Mouse (Mus musculus) forebrain, postnatal 0 days (tissue): ENCODE measurements at regions not wholly inside any gene's neighbourhood (a gene's known extent, or its start where the extent isn't known, plus 50 kb on each side); places are given as distances from the start of the nearest gene placed in this dataset.

Source experiments
- ATAC-seq: fragments of 200-750 bp; cut with Nextera tagmentation; 2 replicates; pipeline ENCODE4 v1.8.0; 2017; ENCODE audit warnings: mild to moderate bottlenecking, moderate library complexity
- DNase-seq: peaks from one replicate; pipeline ENCODE4 v3.0.0-alpha.2; 2015
- H3K27ac ChIP-seq: fragments of 300-500 bp; sonication (generic); 2 replicates; pipeline ENCODE4 v1.5.1; 2014; ENCODE audit warnings: low read depth, mild to moderate bottlenecking, antibody characterized with exemption, low read length, moderate library complexity, mixed read lengths
- H3K27me3 ChIP-seq: fragments of 300-500 bp; sonication (generic); 2 replicates; pipeline ENCODE4 v1.6.1; 2014; ENCODE audit warnings: mild to moderate bottlenecking, low read length, mixed read lengths; ENCODE audit not compliant: insufficient read depth
- H3K36me3 ChIP-seq: fragments of 300-500 bp; sonication (generic); 2 replicates; pipeline ENCODE4 v1.6.1; 2014; ENCODE audit warnings: mild to moderate bottlenecking, moderate library complexity; ENCODE audit not compliant: insufficient read depth
- H3K4me1 ChIP-seq: fragments of 300-500 bp; sonication (generic); 2 replicates; pipeline ENCODE4 v1.6.1; 2014; ENCODE audit warnings: antibody characterized with exemption; ENCODE audit not compliant: insufficient read depth
- H3K4me2 ChIP-seq: fragments of 300-500 bp; sonication (generic); 2 replicates; pipeline ENCODE4 v1.6.1; 2014; ENCODE audit warnings: low read depth, mild to moderate bottlenecking, moderate library complexity
- H3K4me3 ChIP-seq: fragments of 300-500 bp; sonication (generic); 2 replicates; pipeline ENCODE4 v1.5.1; 2014; ENCODE audit warnings: low read depth, low read length, mixed read lengths
- H3K9ac ChIP-seq: fragments of 300-500 bp; sonication (generic); 2 replicates; pipeline ENCODE4 v1.6.1; 2014; ENCODE audit warnings: mild to moderate bottlenecking
- H3K9me3 ChIP-seq: fragments of 300-500 bp; sonication (generic); 2 replicates; pipeline ENCODE4 v1.6.1; 2016; ENCODE audit warnings: low read length
- CTCF ChIP-seq: sonication (generic); IDR thresholded peaks from 2 replicates; pipeline ENCODE4 v1.5.1; 2016; ENCODE audit warnings: antibody characterized with exemption, control low read depth, low read depth
- WGBS: fragments of 180-500 bp; shearing (Covaris S2); extraction: QIAGEN DNeasy Blood & Tissue Kit; methylation state at CpG from one replicate; pipeline ENCODE4 v1.1.7; 2014; 5-methylcytosine and 5-hydroxymethylcytosine counted together

DNA sequence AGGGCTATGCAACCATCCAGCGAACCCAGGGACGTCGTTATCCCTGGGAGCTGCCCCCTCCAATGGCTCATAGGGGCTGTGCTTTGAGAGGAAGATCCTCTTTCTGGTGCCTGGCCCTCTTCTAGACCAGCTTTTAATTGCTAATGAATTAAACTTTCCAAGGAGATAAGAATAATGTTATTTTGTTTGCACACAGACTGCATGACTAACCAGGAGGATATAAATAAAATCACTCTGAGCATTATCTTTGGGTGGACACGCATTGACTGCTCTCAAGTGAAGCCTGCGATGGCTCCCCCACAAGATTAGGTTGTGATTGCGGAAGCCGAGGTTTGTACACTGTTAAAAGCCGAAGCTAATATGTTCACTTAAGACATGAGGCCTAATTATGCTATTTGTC is 106.3 kb downstream of the Lmo4 start:
- DNase-seq (no peak), ATAC-seq (no peak)
- no peaks in the 10 kb centered on the region for H3K9me3 ChIP-seq
- WGBS: 65% methylated on average over 8 of the region's 8 CpGs
- no peak for TF ChIP-seq CTCF
- H3K27me3 ChIP-seq: no peaks in the 10 kb centered on the region
- H3K4me3 ChIP-seq: no peak overlapping the region
- no peak overlapping the region for H3K9ac ChIP-seq
- no peak overlapping the region for H3K27ac ChIP-seq
- H3K4me2 ChIP-seq: no peak overlapping the region
- H3K36me3 ChIP-seq: no peaks in the 10 kb centered on the region
- no peaks in the 10 kb centered on the region for H3K4me1 ChIP-seq

DNA sequence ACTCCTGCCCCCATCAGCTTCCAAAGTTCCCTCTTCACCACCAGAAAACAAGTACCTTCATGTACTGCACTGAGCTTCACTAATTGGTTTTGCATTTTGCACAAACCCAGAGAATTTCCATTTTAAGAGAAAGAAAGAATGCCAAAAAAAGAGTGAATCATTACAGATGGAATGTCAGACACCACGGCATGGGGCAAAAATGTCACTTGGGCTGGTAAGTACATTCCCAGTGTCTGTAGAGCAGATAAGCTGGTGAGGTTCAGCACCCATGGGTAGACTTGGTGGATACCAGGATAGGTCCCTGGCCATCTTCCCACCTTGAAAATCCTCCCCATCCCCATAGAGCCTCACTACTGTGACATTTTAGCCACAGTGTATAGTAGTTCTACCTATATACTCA is 113.8 kb downstream of the Lmo4 start:
- TF ChIP-seq CTCF: no peak
- no peak overlapping the region for H3K4me2 ChIP-seq
- H3K4me1 ChIP-seq: no peaks in the 10 kb centered on the region
- H3K27me3 ChIP-seq: no peaks in the 10 kb centered on the region
- no peak overlapping the region for H3K27ac ChIP-seq
- no peaks in the 10 kb centered on the region for H3K9me3 ChIP-seq
- no peak overlapping the region for H3K9ac ChIP-seq
- ATAC-seq: no peak
- 69% methylated on average over 1 of the region's 1 CpGs for WGBS
- no peak for DNase-seq
- no peak overlapping the region for H3K4me3 ChIP-seq
- H3K36me3 ChIP-seq: no peaks in the 10 kb centered on the region

GRCm38 (mm10) chr3:144089790-144090256 is 115.2 kb downstream of the Lmo4 start:
- Histone ChIP-seq H3K4me3 (no peak overlapping the region), H3K9me3 (no peaks in the 10 kb centered on the region), H3K9ac (no peak overlapping the region), H3K27me3 (no peaks in the 10 kb centered on the region), H3K4me2 (no peak overlapping the region), H3K27ac (no peak overlapping the region), H3K4me1 (no peaks in the 10 kb centered on the region), H3K36me3 (no peaks in the 10 kb centered on the region)
- DNase-seq (no peak), ATAC-seq (no peak)
- TF ChIP-seq CTCF: no peak
- 55% methylated on average over 8 of the region's 8 CpGs for WGBS

DNA sequence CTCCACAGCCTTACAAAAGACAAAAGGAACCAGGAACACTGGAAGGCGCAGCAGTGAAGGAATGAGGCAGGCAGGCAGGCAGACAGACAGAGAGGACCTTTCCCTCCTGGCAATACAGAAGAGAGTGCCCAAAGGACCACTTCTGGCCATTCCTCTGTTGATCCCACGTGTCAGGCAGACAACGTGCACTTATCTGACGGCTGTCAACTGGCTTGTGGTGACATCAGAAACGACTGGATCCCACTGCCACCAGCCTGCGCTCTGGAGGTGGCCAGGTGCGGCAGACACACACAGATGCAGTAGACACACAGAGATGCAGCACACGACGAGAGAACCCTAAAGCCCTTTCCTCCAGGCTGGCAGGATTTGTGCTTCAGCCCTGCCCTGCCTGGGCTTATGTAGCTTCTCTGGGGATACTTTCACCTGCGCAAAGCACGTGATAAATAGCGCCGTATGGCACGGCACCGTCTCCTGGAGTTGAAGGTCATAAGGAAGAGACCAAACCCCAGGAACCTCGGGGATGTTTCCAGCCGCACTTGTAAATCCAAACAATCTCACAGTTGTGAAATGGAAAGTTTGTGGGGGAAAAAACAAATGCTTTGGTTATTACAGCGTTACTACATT is 116.6 kb downstream of the Lmo4 start:
- ATAC-seq: no peak
- H3K36me3 ChIP-seq: no peaks in the 10 kb centered on the region
- H3K27ac ChIP-seq: no peak overlapping the region
- no peak for TF ChIP-seq CTCF
- 81% methylated on average over 18 of the region's 18 CpGs for WGBS
- no peak for DNase-seq
- no peak overlapping the region for H3K9ac ChIP-seq
- H3K9me3 ChIP-seq: no peaks in the 10 kb centered on the region
- no peaks in the 10 kb centered on the region for H3K27me3 ChIP-seq
- no peak overlapping the region for H3K4me2 ChIP-seq
- H3K4me3 ChIP-seq: no peak overlapping the region
- no peaks in the 10 kb centered on the region for H3K4me1 ChIP-seq

- H3K27me3 ChIP-seq: no peaks in the 10 kb centered on the region
- WGBS: 83% methylated on average over 7 of the region's 7 CpGs
- no peak overlapping the region for H3K9ac ChIP-seq
- no peaks in the 10 kb centered on the region for H3K4me1 ChIP-seq
- ATAC-seq (no peak), DNase-seq (no peak)
- no peak overlapping the region for H3K27ac ChIP-seq
- no peaks in the 10 kb centered on the region for H3K9me3 ChIP-seq
- no peak overlapping the region for H3K4me2 ChIP-seq
- no peak for TF ChIP-seq CTCF
- no peak overlapping the region for H3K4me3 ChIP-seq
- no peaks in the 10 kb centered on the region for H3K36me3 ChIP-seq
Observed at GRCm38 (mm10) chr3:144087771-144088170, 117.2 kb downstream of the Lmo4 start.

DNA sequence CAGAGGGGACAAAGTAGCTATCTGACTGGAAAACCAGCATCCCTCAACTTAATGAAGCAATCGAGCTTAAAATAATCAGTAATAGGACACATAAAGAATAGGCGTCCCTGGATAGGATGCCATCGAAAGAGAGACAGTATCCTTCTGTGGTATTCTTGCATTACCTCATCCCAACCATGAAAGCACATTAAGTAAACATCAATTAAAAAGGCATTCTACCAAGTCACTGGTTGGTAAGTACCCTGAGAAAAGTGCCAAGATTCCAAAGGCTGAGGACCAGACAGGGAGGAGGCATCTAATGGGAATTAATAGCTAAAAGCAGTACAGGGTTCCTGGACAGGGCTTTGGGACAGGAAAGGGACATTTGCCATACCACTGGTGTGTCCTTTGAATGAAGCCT is 118.8 kb downstream of the Lmo4 start:
- Histone ChIP-seq H3K4me1 (no peaks in the 10 kb centered on the region), H3K36me3 (no peaks in the 10 kb centered on the region), H3K27ac (no peak overlapping the region), H3K27me3 (no peaks in the 10 kb centered on the region), H3K9me3 (no peaks in the 10 kb centered on the region), H3K9ac (no peak overlapping the region), H3K4me3 (no peak overlapping the region), H3K4me2 (no peak overlapping the region)
- TF ChIP-seq CTCF: no peak
- no peak for ATAC-seq
- no peak for DNase-seq
- 41% methylated on average over 3 of the region's 3 CpGs for WGBS

- WGBS: 88% methylated on average over 3 of the region's 3 CpGs
- Histone ChIP-seq H3K9me3 (no peaks in the 10 kb centered on the region), H3K4me3 (no peak overlapping the region), H3K4me1 (no peaks in the 10 kb centered on the region), H3K4me2 (no peak overlapping the region), H3K27ac (no peak overlapping the region), H3K9ac (no peak overlapping the region), H3K27me3 (no peaks in the 10 kb centered on the region), H3K36me3 (no peaks in the 10 kb centered on the region)
- ATAC-seq (no peak), DNase-seq (no peak)
- TF ChIP-seq CTCF: no peak
Observed at GRCm38 (mm10) chr3:144079960-144080359, 125.1 kb downstream of the Lmo4 start.
